Mouse (Mus musculus): ENCODE data around the gene Rwdd4a. TPM values are rescaled to one million over a fixed set of nuclear protein-coding genes. Genes with fewer than 3 reads are reported as not detected.

Gene Rwdd4a
- polyA plus RNA-seq (2012; ENCODE audit: low replicate concordance) = 6.6 and 8.2 TPM in 2 replicates

DNA sequence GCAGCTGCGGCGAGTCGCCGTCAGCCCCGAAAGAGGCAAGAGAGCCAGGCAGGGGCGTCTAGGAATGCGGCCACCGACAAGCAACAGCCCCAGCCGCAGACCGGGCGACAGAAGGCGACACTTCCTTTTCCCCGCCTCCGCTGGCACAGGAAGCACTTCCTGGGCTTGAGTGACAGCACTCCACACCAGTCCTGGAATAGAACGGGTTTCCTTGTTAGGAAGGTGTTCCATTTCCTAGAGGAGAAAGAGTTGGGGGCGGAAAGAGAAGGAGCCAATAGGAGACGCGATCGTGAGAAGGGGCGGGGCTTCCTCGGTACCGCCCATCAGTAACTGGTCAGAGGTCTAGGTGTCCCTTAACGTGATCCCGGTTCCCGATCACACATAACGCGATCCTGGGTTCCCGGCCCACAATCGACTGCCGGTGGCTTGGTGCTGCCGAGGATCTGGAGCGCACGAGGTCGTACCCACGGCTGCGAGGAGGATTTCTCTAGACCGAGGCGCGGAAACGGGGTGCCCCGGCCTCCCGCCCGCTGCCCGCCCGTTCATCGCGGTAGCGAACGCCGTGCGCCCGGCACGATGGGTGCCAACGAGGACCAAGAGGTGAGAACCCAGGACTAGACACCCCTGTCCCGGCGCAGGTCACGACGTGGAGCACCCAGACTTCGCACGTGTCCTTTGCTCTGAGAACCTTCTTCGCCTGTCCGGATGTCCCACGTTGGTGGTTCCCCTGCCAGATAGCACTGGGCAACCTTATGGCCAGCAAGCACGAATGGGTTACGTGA lies at the start of gene Rwdd4a, which contains the start of gene Trappc11:
TSS of gene Rwdd4a (plus strand) at position 321 of the 782 bp plus-strand sequence.
TSS of gene Trappc11 (minus strand) at position 127 of the 782 bp plus-strand sequence.

Other genes starting within 250 kb of the Rwdd4a start
- 0.09 and 0.10 TPM in 2 replicates for gene Stox2, start 87.3 kb upstream of the Rwdd4a start, polyA plus RNA-seq (2012; ENCODE audit: low replicate concordance)
- 7.9 and 8.5 TPM in 2 replicates for gene Trappc11, start 194 bp upstream of the Rwdd4a start, polyA plus RNA-seq (2012; ENCODE audit: low replicate concordance)
- 2.7 and 5.0 TPM in 2 replicates for gene Ing2, start 141.9 kb downstream of the Rwdd4a start, polyA plus RNA-seq (2012; ENCODE audit: low replicate concordance)
- gene Cdkn2aip, start 180.3 kb downstream of the Rwdd4a start, polyA plus RNA-seq (2012; ENCODE audit: low replicate concordance) = 10.9 and 37.0 TPM in 2 replicates

Data from hematopoietic multipotent progenitor cell, adult 10-12 weeks (in vitro differentiated cells).